Mouse (Mus musculus) hindbrain, embryonic 11.5 days (tissue): ENCODE data around the gene Tdrd6. TPM values are rescaled to one million over a fixed set of nuclear protein-coding genes. Genes with fewer than 3 reads are reported as not detected.

ENCODE experiments used
- ATAC-seq: fragments of 200-750 bp; cut with Nextera tagmentation; 2 replicates; pipeline ENCODE4 v1.8.0; 2017; ENCODE audit warnings: mild to moderate bottlenecking, moderate TSS enrichment, moderate library complexity; ENCODE audit not compliant: low FRiP score
- DNase-seq: peaks from one replicate; pipeline ENCODE4 v3.0.0-alpha.2; 2015; ENCODE audit warnings: low spot score
- H3K27ac ChIP-seq: fragments of 300-500 bp; sonication (generic); 2 replicates; pipeline ENCODE4 v1.5.1; 2014; ENCODE audit warnings: mild to moderate bottlenecking, low read depth, low read length
- H3K27me3 ChIP-seq: fragments of 300-500 bp; sonication (generic); 2 replicates; pipeline ENCODE4 v1.6.1; 2014; ENCODE audit warnings: mild to moderate bottlenecking, low read length, moderate library complexity, mixed read lengths; ENCODE audit not compliant: control insufficient read depth, insufficient read depth
- H3K36me3 ChIP-seq: fragments of 300-500 bp; sonication (generic); 2 replicates; pipeline ENCODE4 v1.6.1; 2014; ENCODE audit warnings: mild to moderate bottlenecking, low read length, moderate library complexity, mixed read lengths; ENCODE audit not compliant: control insufficient read depth, insufficient read depth
- H3K4me1 ChIP-seq: fragments of 300-500 bp; sonication (generic); replicated peaks from 2 replicates; pipeline ENCODE4 v1.6.1; 2014; ENCODE audit warnings: low read length, mixed read lengths; ENCODE audit not compliant: control insufficient read depth, insufficient read depth
- H3K4me2 ChIP-seq: fragments of 300-500 bp; sonication (generic); replicated peaks from 2 replicates; pipeline ENCODE4 v1.6.1; 2014; ENCODE audit warnings: mild to moderate bottlenecking, low read depth, low read length
- H3K4me3 ChIP-seq: fragments of 300-500 bp; sonication (generic); 2 replicates; pipeline ENCODE4 v1.5.1; 2014; ENCODE audit warnings: low read depth, low read length
- H3K9ac ChIP-seq: fragments of 300-500 bp; sonication (generic); 2 replicates; pipeline ENCODE4 v1.6.1; 2014; ENCODE audit warnings: low read depth, low read length
- H3K9me3 ChIP-seq: fragments of 300-500 bp; sonication (generic); 2 replicates; pipeline ENCODE4 v1.6.1; 2016; ENCODE audit warnings: low read length; ENCODE audit not compliant: control insufficient read depth
- WGBS: fragments of 180-500 bp; shearing (Covaris S2); extraction: QIAGEN DNeasy Blood & Tissue Kit; methylation state at CpG from one replicate; pipeline ENCODE4 v1.1.7; 2014; 5-methylcytosine and 5-hydroxymethylcytosine counted together
- polyA plus RNA-seq: library from polyadenylated mRNA; unstranded; fragments of >200 nt; fragmentation: Nextera tagmentation; extraction: Ambion mirVana; gene quantifications from 2 replicates; pipeline ENCODE4 v1.2.1, GENCODE M21; 2014

Tdrd6 gene
- polyA plus RNA-seq, 1 experiment from 2014 or later: 0.03 TPM

GRCm38 (mm10) chr17:43630427-43630760 lies 295 bp upstream of the Tdrd6 start:
- peaks cover 25% of the 10 kb centered on the region for H3K27me3 ChIP-seq
- H3K4me2 ChIP-seq: peak overlapping the region; percentile 62; the same call in 1 of the 2 replicates
- no peak overlapping the region for H3K27ac ChIP-seq
- DNase-seq (no peak), ATAC-seq (0 out of 2 replicates have a peak, but pooled peaks have one; percentile 10)
- no peaks in the 10 kb centered on the region for H3K36me3 ChIP-seq
- H3K9me3 ChIP-seq: no peaks in the 10 kb centered on the region
- H3K4me3 ChIP-seq: no peak overlapping the region
- WGBS: 40% methylated on average over 13 of the region's 13 CpGs
- H3K4me1 ChIP-seq: no peaks in the 10 kb centered on the region; the same call in 1 of the 2 replicates
- H3K9ac ChIP-seq: no peak overlapping the region

DNA sequence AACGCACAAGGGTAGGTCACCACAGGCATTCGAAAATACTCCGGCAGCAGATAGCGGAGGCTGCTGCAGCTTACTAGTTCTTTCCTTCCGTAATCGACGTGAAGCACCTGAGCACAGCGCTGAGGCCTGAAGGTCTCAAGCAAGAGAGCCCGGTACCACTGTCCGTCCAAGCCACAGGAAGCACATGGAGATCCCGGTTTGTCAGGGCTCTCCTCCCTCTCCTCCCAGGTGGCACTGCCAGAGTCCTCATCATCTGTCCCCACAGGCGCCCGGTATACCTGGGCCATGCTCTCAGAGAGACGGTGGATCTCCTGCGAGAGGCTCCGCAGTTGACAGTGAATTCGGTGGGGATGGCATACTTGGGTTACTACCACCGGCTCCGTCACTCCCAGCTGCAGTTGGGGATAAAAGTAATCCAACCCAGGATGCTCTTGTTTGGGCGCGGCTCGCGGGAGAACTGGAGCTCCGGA lies 1.0 kb downstream of the Tdrd6 start:
- H3K9me3 ChIP-seq: no peaks in the 10 kb centered on the region
- no peak overlapping the region for H3K9ac ChIP-seq
- H3K4me3 ChIP-seq: no peak overlapping the region; the same call in 1 of the 2 replicates
- H3K27ac ChIP-seq: no peak overlapping the region
- no peaks in the 10 kb centered on the region for H3K36me3 ChIP-seq
- peaks cover 25% of the 10 kb centered on the region for H3K27me3 ChIP-seq
- ATAC-seq (0 out of 2 replicates have a peak, but pooled peaks have one; percentile 4), DNase-seq (peak; percentile 22)
- no peaks in the 10 kb centered on the region; the same call in 1 of the 2 replicates for H3K4me1 ChIP-seq
- peak overlapping the region; percentile 62 for H3K4me2 ChIP-seq
- WGBS: 19% methylated on average over 24 of the region's 24 CpGs

- Histone ChIP-seq H3K4me1 (no peaks in the 10 kb centered on the region; the same call in 1 of the 2 replicates), H3K27me3 (peaks cover 25% of the 10 kb centered on the region), H3K27ac (no peak overlapping the region), H3K4me2 (no peak overlapping the region), H3K4me3 (no peak overlapping the region), H3K36me3 (no peaks in the 10 kb centered on the region), H3K9me3 (no peaks in the 10 kb centered on the region), H3K9ac (no peak overlapping the region)
- ATAC-seq (no peak), DNase-seq (no peak)
- WGBS: 91% methylated on average over 10 of the region's 10 CpGs
Measured at GRCm38 (mm10) chr17:43628246-43628645, 1.9 kb downstream of the Tdrd6 start.

- no peak for DNase-seq
- H3K9ac ChIP-seq: no peak overlapping the region
- H3K27me3 ChIP-seq: no peaks in the 10 kb centered on the region
- ATAC-seq: no peak
- no peaks in the 10 kb centered on the region for H3K9me3 ChIP-seq
- H3K4me1 ChIP-seq: no peaks in the 10 kb centered on the region
- H3K4me2 ChIP-seq: no peak overlapping the region
- no peak overlapping the region for H3K27ac ChIP-seq
- no peak overlapping the region for H3K4me3 ChIP-seq
- H3K36me3 ChIP-seq: no peaks in the 10 kb centered on the region
- 90% methylated on average over 10 of the region's 10 CpGs for WGBS
Measured at GRCm38 (mm10) chr17:43622076-43622475, 8.0 kb downstream of the Tdrd6 start.

DNA sequence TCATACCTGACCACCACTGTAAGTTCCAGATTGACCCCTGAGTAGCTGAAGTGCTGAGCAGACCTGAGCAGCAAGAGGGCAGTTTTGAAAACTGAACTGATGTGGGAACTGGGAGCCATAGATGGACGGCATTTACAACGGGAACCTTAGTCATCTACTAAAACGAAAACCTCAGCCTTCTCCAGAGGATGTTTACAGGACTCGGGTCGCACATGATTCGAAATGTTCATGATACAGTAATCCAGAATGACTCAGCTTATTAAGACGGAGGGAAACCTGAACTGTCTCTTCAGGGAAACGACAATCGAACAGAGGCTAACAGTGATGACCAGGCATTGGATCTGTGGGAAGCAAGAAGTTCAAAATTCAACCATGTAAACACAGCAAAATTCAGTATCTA lies 10.9 kb downstream of the Tdrd6 start:
- Histone ChIP-seq H3K9me3 (no peaks in the 10 kb centered on the region), H3K4me3 (no peak overlapping the region), H3K36me3 (no peaks in the 10 kb centered on the region), H3K9ac (no peak overlapping the region), H3K4me1 (no peaks in the 10 kb centered on the region), H3K27me3 (no peaks in the 10 kb centered on the region), H3K27ac (no peak overlapping the region), H3K4me2 (no peak overlapping the region)
- ATAC-seq: no peak
- no peak for DNase-seq
- WGBS: 92% methylated on average over 9 of the region's 9 CpGs

DNA sequence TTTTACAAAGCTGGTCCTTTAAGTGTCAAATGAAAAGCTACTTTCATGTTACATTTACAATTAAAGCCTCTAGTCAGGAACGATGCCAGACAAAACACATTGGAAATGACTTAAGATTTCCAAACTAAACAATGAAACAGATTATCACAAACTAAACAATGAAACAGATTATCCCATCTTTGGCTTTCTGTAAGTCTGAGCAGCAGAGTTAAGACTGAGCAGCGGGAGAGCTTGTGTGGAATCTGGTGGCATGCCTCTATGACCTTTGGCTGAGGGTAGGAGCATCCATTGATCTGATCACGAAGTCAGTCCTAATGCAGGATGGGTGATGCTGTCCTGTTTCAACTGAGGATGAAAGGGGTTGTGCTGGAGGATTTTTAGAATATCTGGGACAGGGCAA lies 17.9 kb downstream of the Tdrd6 start:
- H3K9me3 ChIP-seq: no peaks in the 10 kb centered on the region
- WGBS: 75% methylated on average over 3 of the region's 3 CpGs
- no peak overlapping the region for H3K4me3 ChIP-seq
- H3K4me2 ChIP-seq: no peak overlapping the region
- no peak for ATAC-seq
- no peak overlapping the region for H3K27ac ChIP-seq
- H3K9ac ChIP-seq: no peak overlapping the region
- no peaks in the 10 kb centered on the region for H3K36me3 ChIP-seq
- H3K4me1 ChIP-seq: no peaks in the 10 kb centered on the region
- H3K27me3 ChIP-seq: no peaks in the 10 kb centered on the region
- DNase-seq: no peak

- DNase-seq: peak; percentile 89
- 29% methylated on average over 7 of the region's 7 CpGs for WGBS
- H3K9ac ChIP-seq: no peak overlapping the region
- no peak overlapping the region for H3K4me3 ChIP-seq
- no peaks in the 10 kb centered on the region for H3K36me3 ChIP-seq
- no peak overlapping the region for H3K4me2 ChIP-seq
- H3K27me3 ChIP-seq: no peaks in the 10 kb centered on the region
- no peak for ATAC-seq
- H3K27ac ChIP-seq: no peak overlapping the region
- H3K9me3 ChIP-seq: no peaks in the 10 kb centered on the region
- H3K4me1 ChIP-seq: no peaks in the 10 kb centered on the region
Measured at GRCm38 (mm10) chr17:43611586-43611985, 18.5 kb downstream of the Tdrd6 start.

- ATAC-seq (no peak), DNase-seq (peak; percentile 88)
- Histone ChIP-seq H3K27me3 (no peaks in the 10 kb centered on the region), H3K27ac (no peak overlapping the region), H3K4me3 (no peak overlapping the region), H3K4me1 (no peaks in the 10 kb centered on the region), H3K4me2 (no peak overlapping the region), H3K9ac (no peak overlapping the region), H3K9me3 (no peaks in the 10 kb centered on the region), H3K36me3 (no peaks in the 10 kb centered on the region)
- WGBS: 10% methylated on average over 3 of the region's 3 CpGs
Measured at GRCm38 (mm10) chr17:43606704-43607103, 23.4 kb downstream of the Tdrd6 start.

DNA sequence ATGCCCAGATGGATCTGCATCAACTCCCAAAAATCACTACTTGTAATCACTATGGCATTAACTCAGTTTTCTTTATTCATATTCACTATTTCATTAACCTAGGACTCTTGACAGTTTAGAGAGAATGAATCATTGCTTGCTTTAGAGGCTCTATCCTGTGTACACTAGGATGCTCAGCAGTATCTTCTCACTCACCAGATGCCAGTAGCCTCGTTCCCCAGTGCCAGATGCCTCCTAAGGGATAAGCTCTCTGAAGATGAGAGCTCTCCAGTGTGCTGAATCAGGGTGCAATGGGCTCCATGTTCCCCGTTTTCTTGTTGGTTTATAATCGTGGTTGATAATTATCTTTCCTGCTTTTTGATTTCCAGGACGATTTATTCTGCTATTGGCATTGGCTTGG lies 31.4 kb downstream of the Tdrd6 start:
- no peak overlapping the region for H3K9ac ChIP-seq
- no peak overlapping the region for H3K4me3 ChIP-seq
- WGBS: 76% methylated on average over 4 of the region's 4 CpGs
- H3K9me3 ChIP-seq: no peaks in the 10 kb centered on the region
- H3K4me2 ChIP-seq: no peak overlapping the region
- H3K27me3 ChIP-seq: no peaks in the 10 kb centered on the region
- no peaks in the 10 kb centered on the region for H3K36me3 ChIP-seq
- H3K4me1 ChIP-seq: no peaks in the 10 kb centered on the region
- DNase-seq (no peak), ATAC-seq (no peak)
- H3K27ac ChIP-seq: no peak overlapping the region
